Mouse (Mus musculus) kidney, embryonic 16.5 days (tissue): ENCODE results near the gene Kcnn1. TPM values are rescaled to one million over a fixed set of nuclear protein-coding genes. Genes with fewer than 3 reads are reported as not detected.
A peak's percentile ranks its signal among the peaks of the same experiment; 100 is the strongest.

ENCODE experiments used
- ATAC-seq: fragments of 200-750 bp; cut with Nextera tagmentation; 2 replicates; pipeline ENCODE4 v1.8.0; 2017; ENCODE audit warnings: moderate TSS enrichment; ENCODE audit not compliant: low FRiP score, low TSS enrichment
- H3K27ac ChIP-seq: fragments of 300-500 bp; sonication (generic); 2 replicates; pipeline ENCODE4 v1.5.1; 2014; ENCODE audit warnings: low read length
- H3K27me3 ChIP-seq: fragments of 300-500 bp; sonication (generic); 2 replicates; pipeline ENCODE4 v1.6.1; 2014; ENCODE audit warnings: low read length, control low read depth, mixed read lengths; ENCODE audit not compliant: insufficient read depth
- H3K36me3 ChIP-seq: fragments of 300-500 bp; sonication (generic); 2 replicates; pipeline ENCODE4 v1.6.1; 2014; ENCODE audit warnings: low read length, control low read depth, mixed read lengths; ENCODE audit not compliant: insufficient read depth
- H3K4me1 ChIP-seq: fragments of 300-500 bp; sonication (generic); 2 replicates; pipeline ENCODE4 v1.6.1; 2014; ENCODE audit warnings: low read length, control low read depth, mixed read lengths; ENCODE audit not compliant: insufficient read depth
- H3K4me2 ChIP-seq: fragments of 300-500 bp; sonication (generic); replicated peaks from 2 replicates; pipeline ENCODE4 v1.6.1; 2014; ENCODE audit warnings: low read depth, low read length
- H3K4me3 ChIP-seq: fragments of 300-500 bp; sonication (generic); 2 replicates; pipeline ENCODE4 v1.5.1; 2014; ENCODE audit warnings: mild to moderate bottlenecking, low read length
- H3K9ac ChIP-seq: fragments of 300-500 bp; sonication (generic); replicated peaks from 2 replicates; pipeline ENCODE4 v1.6.1; 2014; ENCODE audit warnings: low read length
- H3K9me3 ChIP-seq: fragments of 300-500 bp; sonication (generic); 2 replicates; pipeline ENCODE4 v1.6.1; 2016; ENCODE audit warnings: low read length, control low read depth
- WGBS: fragments of 180-500 bp; shearing (Covaris S2); extraction: QIAGEN DNeasy Blood & Tissue Kit; methylation state at CpG from one replicate; pipeline ENCODE4 v1.1.7; 2014; 5-methylcytosine and 5-hydroxymethylcytosine counted together
- polyA plus RNA-seq: library from polyadenylated mRNA; unstranded; fragments of >200 nt; fragmentation: Nextera tagmentation; extraction: Ambion mirVana; gene quantifications from 2 replicates; pipeline ENCODE4 v1.2.1, GENCODE M21; 2015

The Kcnn1 gene
- polyA plus RNA-seq, 1 experiment from 2014 or later = 2.9 TPM

GRCm38 (mm10) chr8:70894385-70894720 is 31.3 kb upstream of the Kcnn1 start:
- Histone ChIP-seq H3K4me1 (peaks cover 36% of the 10 kb centered on the region), H3K27me3 (peaks cover 30% of the 10 kb centered on the region), H3K27ac (no peak overlapping the region), H3K4me2 (no peak overlapping the region), H3K4me3 (no peak overlapping the region), H3K9me3 (no peaks in the 10 kb centered on the region), H3K36me3 (peaks cover 22% of the 10 kb centered on the region), H3K9ac (no peak overlapping the region)
- WGBS = 58% methylated on average over 2 of the region's 2 CpGs
- no peak for ATAC-seq

- 34% methylated on average over 12 of the region's 12 CpGs for WGBS
- H3K36me3 ChIP-seq = peaks cover 22% of the 10 kb centered on the region
- no peak overlapping the region for H3K4me3 ChIP-seq
- H3K27me3 ChIP-seq = peaks cover 30% of the 10 kb centered on the region
- 0 out of 2 replicates have a peak, but pooled peaks have one; percentile 20 for ATAC-seq
- no peak overlapping the region for H3K9ac ChIP-seq
- no peak overlapping the region for H3K27ac ChIP-seq
- no peak overlapping the region for H3K4me2 ChIP-seq
- peaks cover 36% of the 10 kb centered on the region for H3K4me1 ChIP-seq
- no peaks in the 10 kb centered on the region for H3K9me3 ChIP-seq
Measured at GRCm38 (mm10) chr8:70893656-70894384, 30.8 kb upstream of the Kcnn1 start.

GRCm38 (mm10) chr8:70892896-70893655 is 30.0 kb upstream of the Kcnn1 start:
- Histone ChIP-seq H3K4me2 (peak overlapping the region; percentile 51), H3K9me3 (no peaks in the 10 kb centered on the region), H3K4me3 (peak overlapping the region; percentile 33), H3K27me3 (peaks cover 30% of the 10 kb centered on the region), H3K4me1 (peaks cover 32% of the 10 kb centered on the region), H3K27ac (no peak overlapping the region), H3K9ac (peak overlapping the region; percentile 29; the same call in 1 of the 2 replicates), H3K36me3 (peaks cover 22% of the 10 kb centered on the region)
- no peak for ATAC-seq
- 22% methylated on average over 20 of the region's 20 CpGs for WGBS

- Histone ChIP-seq H3K4me1 (peaks cover 32% of the 10 kb centered on the region), H3K27ac (no peak within 1 kb of the TSS), H3K9me3 (no peaks in the 10 kb centered on the region), H3K9ac (peak within 1 kb of the TSS; percentile 29), H3K4me2 (peak within 1 kb of the TSS; percentile 51), H3K27me3 (peaks cover 30% of the 10 kb centered on the region), H3K4me3 (peak within 1 kb of the TSS; percentile 33), H3K36me3 (peaks cover 22% of the 10 kb centered on the region)
- ATAC-seq = no peak
- WGBS = 2% methylated on average over 80 of the region's 80 CpGs
Measured at GRCm38 (mm10) chr8:70892022-70892895, 29.2 kb upstream of the Kcnn1 start, which contains the start of gene Slc5a5. Gene Slc5a5, minus strand, starts transcription at chr8:70892757.

GRCm38 (mm10) chr8:70891356-70891755 is 28.3 kb upstream of the Kcnn1 start:
- Histone ChIP-seq H3K27me3 (peaks cover 30% of the 10 kb centered on the region), H3K4me1 (peaks cover 29% of the 10 kb centered on the region), H3K27ac (no peak overlapping the region), H3K9me3 (no peaks in the 10 kb centered on the region), H3K4me3 (peak overlapping the region; percentile 33; the same call in 1 of the 2 replicates), H3K4me2 (peak overlapping the region; percentile 51; the same call in 1 of the 2 replicates), H3K9ac (no peak overlapping the region), H3K36me3 (peaks cover 22% of the 10 kb centered on the region)
- peak; percentile 17; the same call in 1 of the 2 replicates for ATAC-seq
- 5% methylated on average over 21 of the region's 21 CpGs for WGBS

GRCm38 (mm10) chr8:70890656-70891055 is 27.6 kb upstream of the Kcnn1 start:
- Histone ChIP-seq H3K36me3 (peaks cover 20% of the 10 kb centered on the region), H3K27me3 (peaks cover 30% of the 10 kb centered on the region), H3K9me3 (no peaks in the 10 kb centered on the region), H3K4me2 (no peak overlapping the region), H3K4me1 (peaks cover 22% of the 10 kb centered on the region), H3K4me3 (no peak overlapping the region), H3K27ac (no peak overlapping the region), H3K9ac (no peak overlapping the region)
- no peak for ATAC-seq
- 97% methylated on average over 5 of the region's 5 CpGs for WGBS

- no peak for ATAC-seq
- Histone ChIP-seq H3K27me3 (peaks cover 21% of the 10 kb centered on the region), H3K4me1 (peaks cover 15% of the 10 kb centered on the region), H3K4me3 (no peak overlapping the region), H3K9ac (no peak overlapping the region), H3K4me2 (no peak overlapping the region; the same call in 1 of the 2 replicates), H3K36me3 (no peaks in the 10 kb centered on the region), H3K9me3 (no peaks in the 10 kb centered on the region), H3K27ac (no peak overlapping the region)
- 4% methylated on average over 17 of the region's 18 CpGs for WGBS
Measured at GRCm38 (mm10) chr8:70887669-70888068, 24.6 kb upstream of the Kcnn1 start.

- Histone ChIP-seq H3K9ac (no peak overlapping the region), H3K36me3 (no peaks in the 10 kb centered on the region), H3K27ac (no peak overlapping the region), H3K4me1 (peaks cover 3% of the 10 kb centered on the region; the same call in 1 of the 2 replicates), H3K27me3 (peaks cover under 1% of the 10 kb centered on the region; the same call in 1 of the 2 replicates), H3K4me2 (no peak overlapping the region), H3K9me3 (no peaks in the 10 kb centered on the region), H3K4me3 (no peak overlapping the region)
- ATAC-seq = no peak
- WGBS = 16% methylated on average over 12 of the region's 12 CpGs
Measured at GRCm38 (mm10) chr8:70885612-70886011, 22.6 kb upstream of the Kcnn1 start.

- peaks cover 9% of the 10 kb centered on the region; the same call in 1 of the 2 replicates for H3K4me1 ChIP-seq
- WGBS = 81% methylated on average over 10 of the region's 10 CpGs
- H3K4me3 ChIP-seq = no peak overlapping the region
- H3K36me3 ChIP-seq = no peaks in the 10 kb centered on the region
- H3K9me3 ChIP-seq = no peaks in the 10 kb centered on the region
- H3K27ac ChIP-seq = no peak overlapping the region
- H3K9ac ChIP-seq = no peak overlapping the region
- ATAC-seq = no peak
- H3K27me3 ChIP-seq = no peaks in the 10 kb centered on the region
- no peak overlapping the region for H3K4me2 ChIP-seq
Measured at GRCm38 (mm10) chr8:70884683-70885082, 21.6 kb upstream of the Kcnn1 start.
